Mouse (Mus musculus) kidney, adult 9 months (tissue): ENCODE results near the gene Usp2.

Experiments used
- DNase-seq: peaks from one replicate; pipeline ENCODE4 v3.0.0; 2022

Usp2 gene

GRCm38 (mm10) chr9:44075996-44076763 lies 9.4 kb downstream of the Usp2 start:
- DNase-seq: peak; percentile 66

DNA sequence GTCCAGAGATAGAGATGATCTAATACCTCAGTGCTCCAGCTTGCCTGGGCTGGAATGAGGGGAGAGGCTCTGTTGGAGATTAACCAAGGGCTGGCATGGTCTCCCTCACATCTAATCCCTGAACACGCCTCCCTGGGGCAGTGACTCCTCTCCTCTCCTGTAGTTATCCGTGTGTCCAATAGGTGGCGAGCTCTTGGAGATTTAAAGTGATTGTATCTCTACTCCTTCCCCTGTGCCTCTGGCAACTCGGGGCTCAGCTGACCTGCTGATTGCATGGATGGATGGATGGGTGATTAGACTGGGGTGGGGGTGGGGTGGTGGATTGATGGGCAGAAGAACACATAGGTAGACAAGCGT lies 9.9 kb downstream of the Usp2 start:
- peak; percentile 95 for DNase-seq

DNA sequence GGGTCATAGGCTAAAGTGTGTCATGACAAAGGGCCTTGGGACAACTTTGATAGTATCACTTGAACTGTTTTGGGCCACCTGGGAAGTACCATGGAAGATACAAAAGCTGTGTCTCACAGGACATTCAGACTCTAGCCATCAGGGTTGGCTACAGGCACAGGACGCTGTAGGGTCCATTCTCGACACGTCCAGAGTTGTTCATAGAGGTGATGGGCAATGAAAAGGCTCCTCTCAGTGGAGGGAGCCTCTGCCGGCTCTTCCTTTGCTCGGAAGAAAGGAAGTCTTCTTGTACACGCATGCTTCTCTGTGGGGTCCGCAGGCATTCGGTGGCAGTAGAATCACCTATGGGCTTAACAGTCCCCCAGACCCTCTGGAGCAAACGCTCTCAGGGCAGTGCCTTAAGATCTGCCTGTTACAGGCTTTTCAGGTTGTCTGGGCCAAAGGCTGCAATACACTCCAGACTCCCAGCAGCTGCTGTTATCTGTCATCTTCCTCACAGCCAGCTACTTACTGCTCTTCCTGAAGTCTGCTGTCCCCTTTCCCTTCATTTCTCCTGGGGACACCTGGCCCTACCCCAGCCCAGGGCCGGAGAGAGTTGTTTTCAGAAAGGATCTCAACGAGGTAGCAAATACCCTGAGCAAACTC lies 10.6 kb downstream of the Usp2 start:
- peak; percentile 26 for DNase-seq

DNA sequence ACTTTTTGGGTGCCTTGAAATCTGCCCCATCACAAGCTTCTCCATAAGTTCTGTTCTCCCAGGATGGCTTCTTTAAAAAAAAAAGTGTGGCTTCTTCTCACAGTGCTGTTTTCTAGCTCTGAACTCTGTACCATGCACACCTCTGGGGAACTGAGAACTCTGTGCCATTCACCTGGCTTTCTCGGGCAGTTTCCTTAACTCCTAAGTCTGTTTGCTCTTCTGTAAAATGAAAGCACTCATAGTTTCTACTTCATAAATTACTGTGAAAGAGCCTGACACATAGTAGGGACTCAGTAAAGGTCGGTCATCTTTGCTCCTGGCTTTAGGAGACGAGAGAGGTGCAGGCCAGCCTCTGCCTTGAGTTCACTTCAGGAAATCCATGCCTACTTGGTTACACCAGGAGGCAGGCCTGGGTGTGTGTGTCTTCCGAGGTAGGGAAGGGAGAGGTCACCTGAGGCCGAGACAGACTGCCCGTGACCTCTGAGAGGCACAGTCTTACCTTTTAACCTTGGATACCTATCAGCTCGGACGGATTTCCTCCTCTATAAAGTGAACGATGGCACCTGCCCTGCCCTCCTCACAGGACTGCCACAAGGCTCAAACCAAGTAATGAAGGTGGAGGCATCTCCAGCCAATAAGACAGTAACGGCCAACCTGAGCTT lies 11.4 kb downstream of the Usp2 start:
- peak; percentile 83 for DNase-seq

DNA sequence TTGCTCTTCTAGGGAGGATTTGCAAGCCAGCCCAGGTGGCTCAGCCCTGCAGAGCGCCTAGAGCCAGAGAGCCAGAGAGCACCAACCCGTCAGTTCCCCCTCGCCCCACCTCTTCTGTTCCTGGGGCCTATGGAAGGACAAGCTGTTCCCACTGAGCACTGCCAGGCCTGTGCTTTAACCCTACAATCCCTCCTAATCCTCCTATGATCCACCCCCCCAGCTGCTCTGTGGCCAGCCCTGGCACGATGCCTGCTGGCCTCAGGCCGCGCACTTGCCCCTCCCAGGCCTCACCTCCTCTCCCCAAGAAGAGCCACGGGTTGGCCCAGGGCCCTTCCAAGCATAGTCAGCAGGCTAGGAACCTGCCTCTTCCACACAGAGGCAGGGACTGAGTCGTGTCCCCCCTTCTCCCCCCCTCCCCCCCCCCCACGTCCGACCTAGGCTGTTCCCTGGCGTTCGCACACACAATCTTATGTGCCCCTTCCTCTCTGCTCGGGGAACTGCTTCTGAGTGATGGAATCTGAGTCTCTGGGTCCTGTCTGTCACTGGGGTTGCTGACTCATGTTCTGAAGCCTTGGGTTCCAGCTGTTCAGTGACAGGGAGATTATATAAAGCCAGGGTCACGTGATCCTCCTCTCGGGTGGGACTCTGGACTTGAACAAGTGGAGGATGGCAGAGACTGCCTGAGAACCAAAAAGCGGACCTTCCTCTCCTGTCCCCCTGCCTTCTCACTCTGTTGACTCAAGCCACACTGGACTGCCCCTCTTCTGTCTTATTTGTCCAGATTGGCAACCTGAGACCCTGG lies 12.3 kb downstream of the Usp2 start:
- peak; percentile 98 for DNase-seq

GRCm38 (mm10) chr9:44079997-44080780 lies 13.4 kb downstream of the Usp2 start:
- DNase-seq: peak; percentile 96

DNA sequence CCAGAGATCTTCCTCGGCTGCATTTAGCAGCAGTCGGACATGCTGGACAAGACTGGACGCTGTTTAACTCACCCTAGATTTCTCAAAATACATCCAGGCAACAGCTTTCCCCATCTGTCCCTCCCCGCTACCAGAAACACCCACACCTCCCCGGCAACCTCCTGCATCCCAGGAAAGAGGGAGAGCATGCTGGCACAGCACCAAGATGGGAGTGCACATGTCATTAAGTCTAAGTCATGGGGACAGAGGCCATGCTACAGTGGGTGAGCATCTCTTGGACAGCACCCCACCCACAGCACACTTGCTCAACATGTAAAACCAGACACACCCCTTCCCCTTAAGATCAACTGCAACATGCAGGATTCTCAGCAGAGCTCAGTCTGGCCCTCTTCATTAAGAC lies 14.1 kb downstream of the Usp2 start:
- peak; percentile 67 for DNase-seq

- DNase-seq: no peak
Observed at GRCm38 (mm10) chr9:44081581-44081980, 14.8 kb downstream of the Usp2 start.

DNA sequence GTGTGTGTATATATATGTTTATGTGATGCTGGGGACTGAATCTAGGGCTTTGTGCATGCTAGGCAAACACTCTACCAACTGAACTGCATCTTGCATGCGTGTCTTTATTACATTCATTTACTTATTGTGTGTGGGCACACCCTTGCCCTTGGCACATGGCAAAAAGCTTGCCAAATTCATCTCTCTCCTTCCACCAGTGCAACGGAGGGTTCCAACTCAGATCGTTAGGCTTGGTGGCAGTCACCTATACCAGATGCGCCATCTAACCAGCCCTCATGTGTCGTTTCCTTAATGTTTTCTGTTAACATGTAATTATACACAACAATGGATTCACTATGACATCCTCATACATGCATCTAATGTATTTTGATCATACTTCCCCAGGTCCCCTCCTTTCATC lies 15.4 kb downstream of the Usp2 start:
- no peak for DNase-seq

DNA sequence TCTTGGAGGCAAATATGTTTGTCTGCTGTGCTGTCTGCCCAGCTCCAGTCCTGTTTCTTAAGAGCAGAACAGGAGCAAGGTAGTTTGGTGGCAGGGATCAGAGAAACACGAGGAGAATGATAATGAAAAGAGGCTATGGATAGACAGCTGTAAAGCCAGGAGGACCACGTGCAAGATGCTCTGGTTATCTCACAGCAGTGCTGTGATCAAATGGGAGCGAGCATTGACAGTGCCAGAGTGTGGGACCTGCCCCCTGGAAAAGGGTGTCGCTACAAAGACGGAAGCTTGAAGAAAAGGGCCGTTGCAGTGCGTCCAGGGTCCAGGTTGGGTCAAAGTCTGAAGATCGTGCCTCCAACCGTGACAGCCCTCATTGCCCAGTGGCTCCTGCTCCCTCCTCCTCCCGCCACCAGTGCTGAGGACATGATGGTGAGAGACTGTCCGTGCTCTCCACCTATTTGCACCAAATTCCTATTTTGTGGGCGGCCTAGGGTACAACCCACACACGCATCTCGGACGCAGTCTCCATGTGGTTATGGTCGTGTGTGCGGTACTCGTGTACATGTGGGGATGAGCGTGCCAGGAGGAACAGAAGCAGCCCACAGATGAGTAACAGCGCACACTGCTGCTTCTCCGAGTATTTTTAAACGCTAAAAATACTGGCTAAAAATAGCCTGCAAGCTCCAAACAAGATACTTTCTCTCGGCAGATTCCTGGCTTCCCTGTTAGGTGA lies 16.7 kb downstream of the Usp2 start:
- DNase-seq: peak; percentile 94

GRCm38 (mm10) chr9:44084236-44084635 lies 17.4 kb downstream of the Usp2 start:
- DNase-seq: peak; percentile 63

- DNase-seq: peak; percentile 98
Observed at GRCm38 (mm10) chr9:44084659-44085229, 17.9 kb downstream of the Usp2 start.

- no peak for DNase-seq
Observed at GRCm38 (mm10) chr9:44085276-44085675, 18.5 kb downstream of the Usp2 start.

- peak; percentile 91 for DNase-seq
Observed at GRCm38 (mm10) chr9:44085741-44086665, 19.2 kb downstream of the Usp2 start.

DNA sequence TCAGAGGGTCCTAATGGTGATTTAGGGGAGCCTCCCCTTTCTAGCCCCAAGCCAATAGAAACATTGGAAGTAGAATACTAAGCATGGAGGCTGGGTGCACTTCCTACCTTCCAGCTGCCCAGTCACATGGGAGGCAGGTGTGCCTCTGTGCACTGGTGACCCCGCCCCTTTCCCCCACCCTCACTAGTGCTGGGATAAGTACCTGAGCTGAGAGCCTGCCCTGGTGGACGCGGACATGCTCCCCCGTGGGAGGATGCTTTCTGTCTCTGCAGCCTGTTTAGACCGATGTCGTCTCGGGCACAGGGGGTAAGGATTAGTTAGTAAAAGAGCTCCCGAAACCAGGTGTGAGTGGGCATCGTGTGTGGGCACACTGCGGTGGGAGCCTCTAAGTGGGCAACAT lies 20.1 kb downstream of the Usp2 start:
- peak; percentile 76 for DNase-seq

DNA sequence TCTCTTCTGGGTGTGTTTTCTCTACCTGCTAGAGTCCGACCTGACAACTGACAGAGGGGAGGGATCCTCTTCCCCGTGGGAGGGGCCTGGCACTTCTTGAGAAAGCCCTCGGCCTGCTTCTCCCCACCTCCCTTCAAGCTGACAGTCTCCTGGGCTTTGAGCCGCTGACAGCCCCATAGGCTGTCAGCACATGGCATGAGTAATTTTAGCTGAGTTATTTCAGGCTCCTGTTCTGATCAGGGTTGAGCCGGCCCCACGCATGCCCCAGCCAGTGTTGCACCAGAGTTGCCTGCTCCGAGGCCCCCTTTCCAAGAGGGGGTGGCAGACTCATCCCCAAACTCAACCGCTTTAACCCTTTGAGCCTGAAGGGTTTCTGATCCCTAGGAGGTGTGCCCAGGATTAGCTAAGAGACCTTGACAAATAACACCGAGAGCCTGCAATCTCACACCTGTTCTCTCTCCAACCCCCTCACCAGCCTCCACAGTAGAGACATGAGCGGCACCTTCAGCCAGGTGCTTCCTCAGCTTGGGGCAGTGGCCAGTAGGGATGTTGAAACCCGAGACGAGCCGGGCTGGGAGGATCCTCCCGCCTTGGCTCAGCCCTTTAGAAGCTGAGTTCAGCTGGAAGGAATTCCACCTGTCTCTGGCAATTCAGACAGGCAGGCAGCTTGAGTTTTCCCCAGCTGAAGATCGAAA lies 21.1 kb downstream of the Usp2 start:
- DNase-seq: peak; percentile 65

DNA sequence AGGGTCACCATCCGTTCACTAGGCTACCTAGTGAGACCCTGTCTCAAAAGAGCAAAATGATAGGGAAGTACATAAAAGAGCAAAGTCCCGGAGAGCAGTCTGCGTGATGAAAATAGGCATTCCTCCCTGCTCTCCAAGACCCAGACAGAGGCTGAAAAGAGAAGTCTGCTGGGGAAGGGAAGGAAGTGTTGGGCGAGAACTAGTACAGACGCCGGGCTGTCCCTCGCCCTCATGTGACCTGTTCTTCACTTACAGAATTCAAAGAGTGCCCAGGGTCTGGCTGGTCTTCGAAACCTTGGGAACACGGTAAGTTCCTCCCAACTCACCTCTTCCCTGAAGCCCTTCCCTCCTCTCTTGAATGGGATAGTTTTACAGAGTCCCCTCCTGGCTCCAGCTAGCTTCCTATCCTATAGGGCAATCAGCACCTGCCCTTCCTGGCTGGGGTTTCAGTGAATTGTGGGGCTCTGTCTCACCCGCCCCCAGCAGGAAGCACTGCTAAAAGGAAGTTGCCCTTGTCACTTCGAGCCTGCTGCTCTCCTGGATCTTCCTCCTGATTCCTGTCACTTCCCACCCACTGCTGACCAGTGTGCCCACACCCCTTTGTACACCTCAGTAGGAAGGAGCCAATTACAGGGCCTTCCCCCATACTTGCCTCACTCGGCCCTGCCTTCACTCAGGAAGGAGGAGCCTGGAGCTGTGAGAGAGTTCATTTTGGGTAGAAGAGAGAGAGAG lies 22.2 kb downstream of the Usp2 start:
- DNase-seq: no peak

GRCm38 (mm10) chr9:44093612-44094503 lies 27.0 kb downstream of the Usp2 start:
- peak; percentile 86 for DNase-seq
